Mouse (Mus musculus): ENCODE results near the gene Msx1.
"Not testable (repeated sequence)": the region's sequence is repeated elsewhere in the genome, so short reads cannot be mapped to it uniquely, and the experiment has no call there.

Gene Msx1

DNA sequence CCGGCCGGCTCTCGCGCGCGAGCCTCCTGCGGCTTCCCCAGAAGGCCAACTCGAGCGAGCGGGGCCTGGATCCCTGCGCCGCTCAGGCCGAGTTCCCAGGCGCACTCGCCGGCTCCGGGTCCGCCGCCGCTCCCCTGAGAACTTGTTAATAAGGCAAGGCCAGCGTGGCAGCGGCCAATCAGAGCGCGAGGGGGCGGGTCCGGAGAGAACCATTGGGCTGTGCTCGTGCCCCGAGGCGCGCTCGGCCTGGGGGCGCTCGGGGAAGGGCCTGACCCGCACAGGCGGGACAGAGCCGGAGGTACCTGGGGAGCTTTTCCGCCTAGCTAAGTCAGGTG lies at the start of gene Msx1:
Gene Msx1 (minus strand): TSS at position 123 of the 335 bp plus-strand sequence.
- no peak for DNase-seq (ENCODE audit: low spot score)

DNA sequence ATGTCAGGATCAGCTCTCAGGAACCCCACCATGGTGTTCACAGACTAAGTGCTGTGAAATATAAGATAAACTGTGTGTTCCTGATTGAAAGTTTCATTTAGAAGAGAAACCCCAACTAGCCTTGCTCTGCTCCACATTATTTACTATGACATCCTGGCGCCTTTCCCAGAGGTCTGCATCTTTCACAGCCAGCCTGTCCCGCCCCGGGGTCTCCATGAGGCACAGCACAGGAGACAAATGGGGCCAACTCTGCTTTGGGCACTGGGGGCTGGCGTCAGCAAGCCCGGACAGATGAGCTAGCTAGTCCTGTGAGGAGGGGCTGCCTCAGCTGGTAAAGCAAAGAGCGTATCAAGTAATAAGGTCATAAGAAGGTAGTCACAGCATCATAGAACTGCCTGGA lies 41.1 kb upstream of the Msx1 start:
- DNase-seq (ENCODE audit: low spot score), result no peak

DNA sequence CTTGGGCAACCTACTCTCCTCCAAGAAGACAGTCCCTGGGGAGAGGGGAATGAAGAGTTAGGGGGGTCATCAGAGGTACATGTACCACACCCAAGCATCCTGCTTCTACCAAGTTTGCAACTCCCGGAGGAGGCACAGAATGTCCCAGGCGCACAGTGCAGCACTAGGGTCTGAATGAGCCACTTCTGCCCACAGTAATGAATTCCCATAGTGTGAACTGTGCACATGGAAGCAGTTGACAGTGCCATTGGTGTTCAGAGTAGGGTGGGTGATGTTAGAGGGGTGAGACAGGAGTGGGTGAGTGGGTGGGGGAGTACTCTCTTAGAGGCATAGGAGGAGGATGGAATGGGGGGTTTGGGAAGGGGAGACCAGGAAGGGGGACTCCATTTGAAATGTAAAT lies 39.9 kb upstream of the Msx1 start:
- DNase-seq (ENCODE audit: low spot score), result no peak

DNA sequence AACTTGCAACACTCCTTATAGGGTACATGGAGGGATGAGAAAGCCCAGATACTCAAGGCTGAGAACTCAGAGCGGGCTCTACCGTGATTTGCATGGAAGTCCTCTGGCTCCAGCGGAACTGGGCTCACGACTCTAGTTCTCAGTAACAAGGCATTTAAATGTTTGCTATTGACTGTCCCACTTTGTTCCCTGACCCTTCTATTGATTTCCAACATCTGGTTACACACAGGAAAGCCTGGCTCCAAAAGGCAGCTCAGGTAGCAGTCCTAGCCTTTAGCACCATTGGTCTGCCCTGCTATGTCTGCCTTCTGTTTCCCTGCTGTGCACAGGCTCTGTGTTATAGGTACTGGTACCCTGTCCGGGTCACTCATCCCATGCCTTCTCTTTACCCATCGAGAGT lies 36.5 kb upstream of the Msx1 start:
- DNase-seq (ENCODE audit: low spot score), result no peak

DNA sequence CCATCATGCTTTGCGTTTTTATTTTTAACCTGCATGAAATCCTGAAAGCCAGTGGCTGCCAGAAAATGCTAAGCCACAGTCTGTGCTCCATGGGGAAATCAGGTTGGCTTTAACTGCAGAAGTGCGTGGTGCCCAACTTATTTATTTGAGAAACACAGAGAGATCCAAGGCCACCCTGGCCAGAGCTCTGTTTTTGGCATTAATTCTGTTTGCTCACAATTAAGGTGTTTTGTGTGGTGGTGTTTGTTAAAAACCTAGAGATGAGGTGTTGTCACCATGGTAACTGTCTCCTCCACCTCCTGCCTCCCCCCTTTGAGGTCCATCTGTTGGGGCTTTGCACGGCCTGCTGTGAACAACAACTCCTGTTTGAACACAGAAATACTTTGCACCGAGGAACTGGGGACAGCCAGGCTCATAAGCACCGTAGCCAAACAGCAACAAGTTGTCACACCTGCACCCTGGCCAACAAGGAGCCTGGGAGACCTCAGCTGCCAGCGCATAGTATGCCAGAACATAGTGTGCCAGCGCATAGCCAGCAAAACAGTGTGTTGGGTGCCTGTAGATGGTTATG lies 35.9 kb upstream of the Msx1 start:
- no peak for DNase-seq (ENCODE audit: low spot score)

DNA sequence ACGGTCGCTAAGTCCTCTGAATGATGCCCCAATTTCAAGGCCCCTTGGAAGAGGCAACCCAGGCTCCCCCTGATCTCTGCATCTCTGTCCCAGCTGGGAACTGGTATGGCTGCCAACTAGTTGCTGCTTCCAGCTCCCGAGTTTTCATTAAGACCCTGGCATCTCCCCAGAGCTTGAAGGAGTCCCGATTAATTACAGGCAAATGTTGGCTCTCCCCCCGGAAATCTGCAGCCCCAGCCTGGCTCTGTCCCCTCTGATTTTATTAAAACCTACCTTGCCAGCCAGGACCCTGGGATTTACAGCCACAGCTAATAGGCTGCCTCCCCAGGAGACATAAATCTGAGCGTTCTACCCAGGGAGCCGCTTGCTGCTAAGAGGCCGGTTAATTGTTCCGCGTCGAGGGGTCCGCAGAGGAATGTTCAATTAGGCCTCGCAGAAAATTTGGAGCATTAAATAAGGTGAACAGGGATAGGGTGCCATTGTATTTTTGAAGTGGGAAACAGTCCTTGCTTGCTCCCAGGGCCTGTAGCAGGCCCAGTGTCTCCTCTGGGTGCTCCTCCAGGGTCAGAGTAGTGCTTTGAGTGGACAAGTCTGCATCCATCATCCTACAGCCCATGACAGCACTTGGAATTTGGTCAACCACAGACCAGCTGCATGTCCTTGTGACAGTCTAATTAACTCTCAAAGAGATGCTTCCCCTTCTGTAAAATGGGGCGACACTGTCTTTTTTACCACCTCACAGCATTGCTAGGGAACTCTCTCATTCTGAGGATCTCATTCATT lies 33.6 kb upstream of the Msx1 start:
- no peak for DNase-seq (ENCODE audit: low spot score)

DNA sequence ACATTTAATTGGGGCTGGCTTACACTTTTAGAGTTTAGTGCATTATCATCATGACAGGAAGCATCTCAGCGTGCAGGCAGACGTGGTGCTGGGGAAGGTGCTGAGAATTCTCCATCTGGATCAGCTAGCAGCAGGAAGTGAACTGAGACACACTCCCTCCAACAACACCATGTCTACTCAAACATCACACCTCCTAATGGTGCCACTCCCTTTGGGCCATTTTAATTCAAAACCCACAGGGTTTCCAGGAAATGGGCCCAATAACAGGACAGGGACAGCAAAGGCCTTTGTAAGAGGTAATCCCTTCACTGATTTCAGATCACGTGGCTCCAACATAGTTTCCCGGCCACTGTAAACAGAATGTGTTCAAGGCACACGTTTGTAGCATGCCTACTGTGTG lies 31.7 kb upstream of the Msx1 start:
- no peak for DNase-seq (ENCODE audit: low spot score)

DNA sequence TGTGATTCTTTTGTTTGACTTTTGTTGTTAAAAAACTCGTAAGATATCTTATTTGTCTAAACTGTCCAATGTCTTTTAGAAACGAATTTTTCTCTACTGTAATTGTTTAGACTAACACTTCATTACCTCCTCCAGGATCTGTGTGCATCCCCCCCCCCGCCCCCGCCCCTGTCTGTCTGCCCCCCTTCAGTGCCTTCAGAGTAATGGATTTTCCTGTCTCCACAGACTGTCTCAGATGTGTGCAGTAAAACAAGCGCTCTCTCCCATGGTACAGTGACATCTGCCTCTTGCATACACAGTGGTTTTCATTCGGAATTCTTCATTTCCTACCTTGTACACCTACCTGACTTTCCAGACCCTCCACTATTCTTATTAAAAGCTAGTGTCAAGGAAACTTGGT lies 29.9 kb upstream of the Msx1 start:
- no peak for DNase-seq (ENCODE audit: low spot score)

DNA sequence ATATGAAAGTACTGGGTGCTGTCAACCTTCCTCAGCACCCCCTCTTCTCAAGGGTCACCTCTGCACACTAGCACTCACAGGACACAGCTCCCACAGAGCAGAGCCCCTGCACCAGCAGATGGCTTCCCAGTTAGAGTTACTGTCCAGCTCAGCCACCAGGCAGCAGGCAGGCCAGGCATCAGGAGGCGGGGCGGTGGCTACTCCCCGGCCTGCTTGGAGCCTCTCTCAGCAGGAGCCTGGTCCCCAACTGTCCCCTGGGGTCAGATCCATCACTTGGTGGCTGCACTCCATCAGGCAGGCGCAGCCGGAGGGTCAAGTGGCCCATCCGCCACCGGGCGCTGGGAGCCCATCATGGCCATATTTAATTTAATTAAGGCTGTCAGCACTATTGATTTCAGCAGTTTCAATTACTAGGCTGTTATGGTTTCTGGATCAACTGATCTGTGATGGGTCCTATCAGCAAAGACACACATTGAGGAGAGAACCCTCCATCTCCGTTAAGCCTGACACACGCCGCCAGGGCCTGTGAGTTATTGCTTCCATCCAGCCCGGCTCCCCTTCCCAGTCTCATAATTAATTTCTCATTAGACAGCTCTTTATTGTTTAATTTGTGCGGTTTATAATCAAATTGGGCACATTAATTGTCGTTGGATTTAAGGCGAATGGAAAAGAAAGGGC lies 27.1 kb upstream of the Msx1 start:
- DNase-seq (ENCODE audit: low spot score), result no peak

DNA sequence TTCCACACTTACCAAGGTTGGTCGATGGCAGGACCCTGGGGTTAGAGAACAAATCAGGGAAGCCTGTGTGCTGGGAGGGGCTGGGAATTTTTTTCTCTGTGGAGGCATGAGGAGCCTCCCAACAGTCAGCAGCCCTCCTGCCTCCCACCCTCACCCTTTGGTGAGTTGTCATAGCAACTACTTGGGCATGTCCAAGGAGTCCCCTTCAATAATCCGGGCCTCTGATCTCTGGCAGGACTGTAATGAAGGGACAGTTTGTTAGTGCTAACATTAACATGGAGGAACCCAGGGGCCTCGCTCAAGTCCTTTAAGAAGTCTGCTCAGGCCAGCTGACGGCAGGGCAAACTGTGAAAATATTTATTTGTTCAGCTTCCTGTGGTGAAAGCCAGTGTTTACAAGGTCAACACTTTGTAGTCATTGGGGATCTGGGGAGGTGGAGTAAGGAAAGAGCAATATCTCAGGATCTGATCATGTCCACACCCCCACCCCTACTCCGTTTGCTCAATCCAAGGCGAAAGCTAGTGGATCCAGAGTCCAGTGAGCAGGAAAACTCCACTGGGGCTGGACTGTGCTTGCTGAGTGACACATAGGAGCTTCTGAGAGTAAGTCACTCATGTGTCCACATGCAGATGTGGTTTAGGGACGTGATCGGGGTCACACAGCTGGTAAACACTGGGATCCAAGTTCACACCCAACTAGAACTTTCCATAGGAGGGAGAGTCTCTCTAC lies 24.8 kb upstream of the Msx1 start:
- no peak for DNase-seq (ENCODE audit: low spot score)

DNA sequence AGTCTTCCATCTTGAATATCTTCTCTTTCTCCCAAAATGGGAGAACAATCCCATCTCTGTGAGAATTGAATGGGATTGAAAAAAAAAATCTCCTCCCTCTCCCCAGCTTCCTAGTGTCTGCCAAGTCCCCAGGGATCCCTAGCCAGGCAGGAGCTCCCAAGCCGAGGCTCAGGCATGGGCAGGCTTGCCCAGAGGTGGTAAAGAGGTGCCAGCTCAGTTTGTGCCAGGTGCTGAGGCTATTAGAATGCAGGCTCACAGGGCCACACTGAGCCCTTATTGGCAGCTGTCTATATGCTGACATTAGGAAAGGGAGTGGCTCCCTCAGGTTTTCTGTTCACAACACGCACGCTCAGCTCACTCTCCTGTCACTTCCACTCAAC lies 11.9 kb upstream of the Msx1 start:
- DNase-seq (ENCODE audit: low spot score), result no peak

DNA sequence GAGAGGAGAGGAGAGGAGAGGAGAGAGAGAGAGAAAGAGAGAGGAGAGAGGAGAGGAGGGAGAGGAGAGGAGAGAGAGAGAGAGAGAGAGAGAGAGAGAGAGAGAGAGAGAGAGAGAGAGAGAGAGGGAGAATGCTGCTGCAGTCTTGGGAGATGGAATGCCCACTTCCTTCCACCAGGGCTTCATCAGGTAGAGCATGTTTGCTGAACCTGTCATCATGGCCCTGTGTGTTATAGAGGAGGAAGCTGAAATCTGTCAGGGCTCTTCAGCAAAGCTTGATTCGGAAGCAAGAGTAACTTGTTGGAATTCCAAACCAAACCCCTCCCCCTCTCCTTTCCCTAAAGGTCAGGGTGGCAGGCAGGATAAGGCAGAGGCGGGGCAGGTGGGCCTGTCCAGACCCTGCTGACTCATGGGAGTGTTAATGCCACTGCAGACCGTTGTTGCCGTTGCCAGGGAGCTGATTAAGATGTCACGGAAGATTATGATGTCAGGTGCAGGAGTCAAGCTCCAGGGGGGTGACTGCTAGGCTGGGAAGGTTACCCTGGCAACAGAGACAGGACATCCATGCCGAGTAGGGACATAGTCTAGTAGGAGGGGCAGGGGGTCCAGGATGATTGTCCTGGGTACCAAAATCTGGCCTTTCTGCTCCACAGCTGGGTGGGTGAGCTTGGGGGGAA lies 11.3 kb upstream of the Msx1 start:
- no peak for DNase-seq (ENCODE audit: low spot score)

DNA sequence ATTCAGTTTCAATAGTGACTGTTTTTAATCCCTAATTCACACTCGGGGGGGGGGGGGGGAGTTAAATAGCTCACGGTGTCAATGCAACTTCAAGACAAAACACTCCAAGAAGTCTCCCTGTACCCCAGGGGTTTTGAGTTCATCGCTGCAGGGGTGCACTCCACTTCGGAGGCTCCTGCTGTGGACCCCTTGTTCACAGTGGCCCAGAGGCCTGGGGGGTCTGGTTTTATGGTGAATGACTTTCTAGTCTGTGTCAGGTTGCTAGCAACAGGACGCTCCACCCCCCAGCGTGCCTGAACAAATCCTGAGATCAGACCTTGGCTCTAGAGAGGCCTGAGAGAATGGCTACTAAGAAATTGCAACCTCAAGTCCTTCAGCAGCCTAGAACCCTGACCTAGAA lies 8.4 kb upstream of the Msx1 start:
- DNase-seq (ENCODE audit: low spot score), result no peak

DNA sequence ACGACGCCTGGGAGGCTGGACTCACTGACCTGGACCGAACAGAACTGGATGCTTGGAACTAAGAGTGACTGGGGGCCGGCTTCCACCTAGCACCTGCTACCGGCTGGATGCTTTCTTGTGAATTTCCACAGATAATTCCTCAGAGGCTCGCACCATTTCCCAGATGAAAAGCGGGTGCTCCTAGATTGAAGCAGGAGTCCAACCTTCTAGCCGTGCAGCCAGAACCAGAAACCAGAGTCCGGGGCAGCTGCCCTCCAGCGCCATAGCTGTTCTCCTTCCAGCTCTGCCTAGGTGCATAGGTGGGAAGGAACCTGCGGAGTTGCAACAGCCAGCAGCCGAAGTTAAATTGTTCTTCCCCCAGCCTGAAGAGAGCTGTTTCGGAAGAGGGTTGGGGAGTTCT lies 7.6 kb upstream of the Msx1 start:
- DNase-seq (ENCODE audit: low spot score), result no peak

DNA sequence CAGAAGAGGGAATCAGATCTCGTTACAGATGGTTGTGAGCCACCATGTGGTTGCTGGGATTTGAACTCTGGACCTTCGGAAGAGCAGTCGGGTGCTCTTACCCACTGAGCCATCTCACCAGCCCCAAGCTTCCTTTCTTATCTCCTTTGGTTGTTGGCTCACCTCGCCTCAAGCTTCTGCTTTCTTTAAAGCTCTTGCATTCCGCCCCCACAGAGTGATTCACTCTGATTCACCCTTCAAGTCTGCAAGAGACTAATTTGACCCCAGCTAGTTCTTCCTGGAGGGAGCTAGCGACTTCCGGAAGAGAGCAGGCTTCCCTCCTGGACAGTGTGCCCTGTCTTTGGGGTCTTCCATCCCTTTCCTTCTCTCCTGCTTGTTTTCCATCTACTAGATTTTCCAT lies 6.1 kb upstream of the Msx1 start:
- DNase-seq (ENCODE audit: low spot score), result not testable (repeated sequence)

DNA sequence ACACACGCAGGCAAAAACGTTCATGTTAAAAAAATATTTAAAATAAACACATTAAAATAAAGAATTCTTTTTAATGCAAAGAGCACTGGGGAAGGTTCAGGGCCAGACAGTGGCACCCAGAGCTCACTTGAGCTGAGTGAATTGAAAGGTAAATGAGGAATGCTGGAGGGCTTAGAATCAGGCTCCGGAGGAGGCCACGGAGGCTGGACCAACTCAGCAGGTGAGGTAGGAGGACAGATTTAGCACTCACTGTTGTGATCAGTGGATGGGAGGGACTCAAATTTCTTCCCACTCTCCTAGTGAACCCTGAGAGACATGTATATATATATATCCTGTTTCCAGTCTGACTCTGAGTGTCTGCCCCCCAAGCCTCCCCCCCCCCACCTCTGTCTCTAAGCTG lies 5.5 kb upstream of the Msx1 start:
- no peak for DNase-seq (ENCODE audit: low spot score)

DNA sequence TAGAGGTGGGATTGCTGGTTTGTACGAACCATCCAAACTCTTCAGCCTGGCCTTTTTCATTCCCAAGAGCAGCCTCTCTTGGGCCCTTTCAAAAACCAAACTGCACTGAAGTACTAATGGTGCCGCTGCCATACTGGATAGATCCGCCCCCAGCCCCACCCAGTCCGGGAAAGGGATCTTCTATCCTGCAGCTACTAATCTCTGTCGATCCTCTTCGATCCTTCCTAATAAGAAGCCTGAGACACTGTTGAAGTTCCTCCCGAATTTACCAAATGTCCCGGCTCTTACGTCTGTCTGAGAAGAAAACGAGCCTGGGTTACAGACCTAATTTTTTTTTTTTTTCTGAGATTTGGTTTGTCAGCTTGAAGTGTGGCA lies 4.9 kb upstream of the Msx1 start:
- DNase-seq (ENCODE audit: low spot score), result no peak

DNA sequence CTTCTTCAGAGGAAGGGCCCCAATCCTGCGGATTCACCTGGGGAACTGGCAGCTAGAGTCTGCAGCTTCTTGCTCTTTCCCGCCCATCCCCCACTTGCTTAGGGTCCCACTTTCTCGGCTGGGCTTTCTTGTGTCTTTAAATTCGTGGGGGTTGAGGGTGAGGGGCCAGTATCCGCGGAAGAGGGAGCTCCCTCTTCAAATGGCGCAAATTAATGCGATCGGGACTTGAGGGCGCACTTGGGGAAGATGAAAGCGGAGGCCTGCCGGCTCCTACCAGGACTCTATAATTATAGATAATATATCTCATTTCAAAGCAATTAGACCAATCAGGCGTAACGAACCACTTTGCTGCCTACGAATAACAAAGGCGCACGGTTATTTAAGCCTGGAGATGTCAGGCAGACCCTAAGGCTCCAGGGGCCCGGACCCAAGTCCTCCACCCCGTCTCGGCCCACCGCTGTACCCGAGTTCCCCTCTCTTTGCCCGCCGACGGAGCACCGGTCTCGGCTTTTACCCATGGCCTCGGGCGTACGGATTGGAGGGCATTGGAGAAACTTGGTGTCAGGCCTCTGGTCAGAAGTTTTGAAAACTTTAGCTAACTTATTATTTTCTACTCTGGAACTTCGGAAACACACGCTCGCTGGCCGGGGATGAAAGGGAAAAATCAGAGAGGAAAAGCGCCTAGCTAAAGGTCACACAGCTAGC lies 4.4 kb upstream of the Msx1 start:
- no peak for DNase-seq (ENCODE audit: low spot score)

DNA sequence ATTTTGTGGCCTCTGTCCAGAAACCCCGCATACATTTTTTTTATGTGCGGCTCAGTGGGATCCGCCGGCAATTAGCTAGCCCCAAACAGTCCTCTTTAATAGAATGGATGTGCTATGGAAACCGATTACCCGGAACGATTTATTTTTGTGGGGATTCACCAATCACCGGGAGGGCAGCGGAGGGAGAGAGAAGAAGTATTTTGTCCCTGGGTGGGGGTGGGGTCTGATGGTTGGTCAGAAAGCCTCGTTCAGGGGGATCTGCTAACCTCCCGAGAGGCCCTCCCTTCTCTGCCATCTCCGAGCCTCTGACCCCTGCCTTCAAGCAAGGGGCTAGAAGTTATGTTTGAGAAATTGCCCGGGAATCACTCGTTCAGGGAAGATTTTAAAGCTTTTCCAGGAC lies 3.6 kb upstream of the Msx1 start:
- no peak for DNase-seq (ENCODE audit: low spot score)

DNA sequence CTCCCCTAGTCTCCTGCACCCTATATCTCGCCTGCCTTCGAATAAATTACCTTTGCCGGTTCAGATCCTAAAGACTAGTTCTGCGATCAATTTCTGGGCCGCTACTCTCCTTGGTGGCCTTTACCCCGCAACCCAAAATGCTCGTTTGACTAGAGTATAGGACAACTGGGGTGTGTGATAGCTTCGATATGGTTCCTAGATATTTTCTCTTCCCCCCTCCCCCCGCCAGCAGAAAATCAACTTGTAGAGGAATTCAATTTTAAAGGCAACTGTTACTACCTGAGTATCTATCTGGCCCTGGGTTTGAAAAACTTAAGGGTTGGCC lies 3.2 kb upstream of the Msx1 start:
- no peak for DNase-seq (ENCODE audit: low spot score)

DNA sequence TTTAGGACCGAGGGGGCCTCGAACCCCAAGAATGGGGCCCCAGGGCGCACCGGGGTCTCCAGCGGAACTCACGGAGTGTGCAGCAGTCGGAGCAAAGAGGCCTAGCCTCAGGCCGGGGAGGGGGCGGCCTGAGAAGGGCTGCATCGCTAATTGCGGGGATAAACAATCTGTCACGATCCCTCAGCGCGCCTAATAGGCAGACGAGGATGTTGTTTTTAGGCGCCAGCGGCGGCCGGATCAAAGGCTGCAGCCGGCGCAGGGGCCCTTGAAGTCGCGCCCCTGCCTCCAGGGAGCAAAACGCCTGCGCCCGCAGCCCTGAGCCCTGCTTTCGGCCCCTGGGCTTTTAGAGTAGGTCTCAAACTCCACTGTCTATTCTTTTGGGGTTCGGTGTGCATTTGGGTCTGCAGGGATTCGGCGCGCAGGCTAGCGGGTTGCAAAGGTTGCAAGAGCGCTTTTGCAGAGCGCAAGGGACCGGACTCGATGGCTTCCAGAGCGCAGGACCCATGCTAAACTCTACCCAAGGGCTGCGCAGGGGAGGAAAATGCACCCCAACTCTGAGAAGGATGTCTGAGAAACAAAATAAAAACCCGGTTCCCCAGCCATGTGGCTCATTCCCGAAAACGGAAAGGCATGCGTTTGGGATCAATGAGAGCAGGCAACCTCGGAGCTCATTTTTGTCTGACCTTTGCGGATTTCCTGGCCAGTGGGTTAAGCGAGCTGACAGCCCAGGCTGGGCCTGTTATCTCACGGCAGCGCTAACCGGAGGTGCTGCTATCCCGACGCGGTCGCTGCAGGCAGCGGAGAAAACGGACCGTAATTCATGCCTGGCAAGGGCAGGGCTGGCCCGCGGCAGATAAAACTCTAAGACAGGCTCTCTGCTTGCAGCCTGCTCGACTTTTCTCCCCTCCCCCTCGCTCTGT lies 2.6 kb upstream of the Msx1 start:
- no peak for DNase-seq (ENCODE audit: low spot score)

All from spleen, adult 12 weeks (tissue).